Mouse (Mus musculus): ENCODE measurements around the gene Abcc3.

DNA sequence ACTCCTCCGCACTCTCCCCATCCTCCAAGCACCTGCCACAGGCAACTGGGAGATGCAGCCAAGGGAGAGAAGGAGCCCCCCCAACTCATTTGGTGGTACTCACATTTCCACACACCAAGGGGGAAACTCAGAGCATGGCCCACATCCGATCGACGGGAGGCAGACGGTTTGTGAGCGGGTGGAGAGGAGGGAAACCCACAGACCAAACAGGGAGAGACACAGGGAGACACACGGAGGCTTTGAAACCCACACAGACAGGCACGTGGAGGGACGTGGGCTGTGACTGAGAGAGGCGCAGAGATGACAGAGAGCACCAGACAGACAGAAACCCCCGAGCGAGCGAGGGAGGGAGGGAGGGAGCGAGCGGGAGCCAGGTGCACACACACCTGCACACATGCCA is 31.6 kb upstream of the Abcc3 start:
- TF ChIP-seq TAL1 (IDR thresholded peaks at IDR 0.05; ENCODE audit: low read length) (no peak), GATA1 (IDR thresholded peaks at IDR 0.05; ENCODE audit: low read length) (no peak)
